Mouse (Mus musculus) olfactory bulb, adult 2 months (tissue): ENCODE data around the gene Plk5. TPM values are rescaled to one million over a fixed set of nuclear protein-coding genes. Genes with fewer than 3 reads are reported as not detected.

Experiments
- H3K27ac ChIP-seq: fragments of 200-500 bp; 2 replicates; pipeline ENCODE4 v1.5.1; 2012; ENCODE audit warnings: low read depth, low read length; ENCODE audit not compliant: insufficient read depth
- H3K4me1 ChIP-seq: fragments of 200-500 bp; 2 replicates; pipeline ENCODE4 v1.6.1; 2012; ENCODE audit warnings: low read length; ENCODE audit not compliant: control insufficient read depth, insufficient read depth
- H3K4me3 ChIP-seq: fragments of 200-500 bp; 2 replicates; pipeline ENCODE4 v1.5.1; 2012; ENCODE audit warnings: mild to moderate bottlenecking, low read depth, low read length, moderate library complexity; ENCODE audit not compliant: insufficient read depth
- CTCF ChIP-seq: fragments of 200-500 bp; IDR thresholded peaks from 2 replicates; pipeline ENCODE4 v1.5.1; 2012; ENCODE audit warnings: low read depth, mild to moderate bottlenecking, low read length, moderate library complexity; ENCODE audit not compliant: insufficient read depth
- POLR2A ChIP-seq: fragments of 200-500 bp; IDR thresholded peaks from 2 replicates; pipeline ENCODE4 v1.6.1; 2012; ENCODE audit warnings: mild to moderate bottlenecking, low read depth, low read length, moderate library complexity; ENCODE audit not compliant: insufficient read depth
- WGBS: fragments of 180-500 bp; shearing (Covaris S2); methylation state at CpG from one replicate; pipeline ENCODE4 v1.1.7; 2018; 5-methylcytosine and 5-hydroxymethylcytosine counted together
- polyA plus RNA-seq: library from polyadenylated mRNA; stranded (reverse); fragments of >200 nt; gene quantifications from 2 replicates; pipeline ENCODE4 v1.2.4, GENCODE M21; 2012; ENCODE audit warnings: low replicate concordance; ENCODE audit not compliant: missing spikeins, insufficient read depth, insufficient read length

The Plk5 gene
- polyA plus RNA-seq, 1 experiment, result not detected

DNA sequence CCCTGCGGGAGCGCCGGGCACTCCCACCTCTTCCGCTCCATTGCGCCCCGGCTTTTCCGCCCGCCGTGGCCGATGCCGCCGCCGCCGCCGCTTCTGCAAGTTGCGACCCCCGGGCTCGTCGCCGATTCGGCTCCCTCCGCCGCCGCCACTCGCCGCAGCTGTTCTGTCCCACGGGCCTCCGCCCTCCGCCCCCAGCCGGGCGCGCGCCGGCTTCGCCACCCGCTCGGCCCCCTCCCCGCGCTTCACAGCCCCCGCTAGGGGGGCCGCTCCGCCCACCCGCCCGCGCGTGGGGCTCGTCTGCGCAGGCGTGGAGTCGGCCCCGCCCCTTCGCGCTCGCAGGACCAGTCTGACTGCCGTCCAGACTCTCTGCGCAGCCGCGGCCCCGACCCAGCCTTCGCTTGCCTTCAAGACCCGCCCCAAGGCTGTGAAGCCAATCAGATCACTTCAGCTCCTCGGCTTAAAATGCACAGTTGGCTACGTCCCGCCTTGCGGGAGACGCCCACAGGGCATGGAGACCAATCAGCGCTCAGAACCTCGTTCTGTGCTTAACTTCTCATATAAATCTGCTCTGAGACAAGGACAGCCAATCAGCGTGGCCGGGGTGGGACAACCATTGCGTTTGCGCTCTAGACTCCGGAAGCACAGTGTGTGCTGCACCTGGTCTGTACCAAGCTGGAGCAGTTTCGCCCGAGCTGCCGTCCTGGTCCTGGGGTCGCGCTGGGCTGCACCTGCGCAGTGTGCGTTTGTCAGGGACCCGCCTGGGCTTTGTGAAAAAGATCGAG is 43.1 kb downstream of the Plk5 start, which contains the start of gene Mbd3:
Mbd3 (minus strand) TSS at position 360 of the 782 bp plus-strand sequence.
- peak; percentile 91 for TF ChIP-seq POLR2A
- TF ChIP-seq CTCF, result no peak
- Histone ChIP-seq H3K27ac (peak within 1 kb of the TSS; percentile 98), H3K4me3 (peak within 1 kb of the TSS; percentile 83), H3K4me1 (peaks cover 26% of the 10 kb centered on the region)
- WGBS, result 1% methylated on average over 79 of the region's 82 CpGs

DNA sequence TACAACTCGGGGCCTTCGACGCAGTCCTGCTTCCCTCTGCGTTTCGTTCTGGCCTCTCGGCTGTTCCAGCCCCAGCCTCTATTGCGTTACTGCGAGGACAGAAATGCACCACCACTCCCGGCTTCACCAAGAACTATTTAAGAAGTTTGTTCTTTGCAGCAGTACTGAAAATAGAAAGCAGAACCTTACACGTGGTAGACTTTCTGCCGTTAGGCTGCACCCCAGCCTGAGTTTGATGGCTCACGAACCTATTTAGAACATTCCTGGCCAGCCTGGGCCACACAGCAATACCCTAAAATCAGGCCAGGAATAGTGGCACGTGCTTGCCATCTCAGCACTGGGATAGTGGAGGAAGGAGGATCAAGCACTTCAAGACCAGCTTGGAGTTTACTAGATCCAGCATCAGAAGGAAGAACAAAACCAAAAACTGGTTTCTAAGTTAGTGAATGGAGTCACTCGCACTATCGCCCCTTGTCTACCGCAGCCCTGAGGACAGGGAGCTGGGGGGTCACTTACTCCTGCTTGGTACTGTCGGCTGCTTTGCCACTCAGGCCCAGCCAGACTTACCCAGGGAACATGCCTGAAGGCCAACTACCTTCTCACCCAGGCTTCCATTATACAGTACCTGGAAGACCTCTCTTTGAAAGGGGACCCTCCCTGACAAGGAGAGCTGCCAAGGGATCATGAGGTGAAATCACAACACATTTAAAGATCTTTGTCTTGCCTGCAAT is 43.9 kb downstream of the Plk5 start:
- WGBS, result 11% methylated on average over 17 of the region's 17 CpGs
- Histone ChIP-seq H3K4me1 (peaks cover 33% of the 10 kb centered on the region), H3K4me3 (peak overlapping the region; percentile 50), H3K27ac (peak overlapping the region; percentile 34)
- TF ChIP-seq CTCF (no peak), POLR2A (no peak; the same call in 1 of the 2 replicates)

GRCm38 (mm10) chr10:80400704-80401161 is 44.5 kb downstream of the Plk5 start:
- 77% methylated on average over 4 of the region's 4 CpGs for WGBS
- Histone ChIP-seq H3K4me1 (peaks cover 39% of the 10 kb centered on the region), H3K4me3 (no peak overlapping the region), H3K27ac (peak overlapping the region; percentile 34; the same call in 1 of the 2 replicates)
- TF ChIP-seq POLR2A, result no peak
- TF ChIP-seq CTCF, result no peak

DNA sequence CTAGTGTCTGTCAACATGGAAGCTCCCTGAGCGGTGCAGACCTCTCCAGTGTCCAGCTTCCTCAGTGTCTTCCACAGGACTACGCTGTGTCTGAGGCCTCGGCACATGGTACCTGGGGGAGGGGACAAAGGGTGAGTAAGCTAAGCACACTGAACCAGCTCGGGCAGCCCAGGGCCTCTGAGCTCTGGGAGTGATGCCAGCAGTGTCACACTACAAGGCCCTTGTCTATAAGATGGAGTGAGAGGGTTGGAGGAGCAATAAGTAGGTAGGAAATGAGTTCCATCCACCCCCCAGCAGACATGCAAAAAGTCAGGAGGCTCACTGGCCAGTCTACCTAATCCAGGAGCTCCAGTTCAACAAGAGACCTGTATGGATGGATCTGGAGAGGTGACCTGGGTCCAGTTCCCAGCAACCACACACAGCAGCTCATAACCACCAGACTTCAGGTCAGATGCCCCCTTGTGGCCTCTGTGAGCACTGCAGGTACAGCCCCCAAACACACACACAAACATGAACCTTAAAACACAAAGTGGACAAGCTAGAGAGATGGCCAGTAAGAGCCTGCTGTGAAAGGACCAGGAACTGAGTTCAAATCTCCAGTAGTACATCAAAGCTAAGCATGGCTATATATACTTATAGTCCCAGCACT is 46.9 kb downstream of the Plk5 start:
- peaks cover 32% of the 10 kb centered on the region for H3K4me1 ChIP-seq
- WGBS, result 86% methylated on average over 4 of the region's 4 CpGs
- no peak overlapping the region for H3K4me3 ChIP-seq
- no peak overlapping the region for H3K27ac ChIP-seq
- TF ChIP-seq CTCF, result 0 out of 2 replicates have a peak, but pooled peaks have one; percentile 13
- no peak for TF ChIP-seq POLR2A

GRCm38 (mm10) chr10:80405481-80406173 is 49.4 kb downstream of the Plk5 start:
- 43% methylated on average over 10 of the region's 10 CpGs for WGBS
- TF ChIP-seq POLR2A, result no peak
- no peak for TF ChIP-seq CTCF
- peaks cover 25% of the 10 kb centered on the region for H3K4me1 ChIP-seq
- H3K27ac ChIP-seq, result no peak overlapping the region
- H3K4me3 ChIP-seq, result peak overlapping the region; percentile 76

GRCm38 (mm10) chr10:80406684-80407501 is 50.6 kb downstream of the Plk5 start, which contains the start of gene Uqcr11:
Gene Uqcr11, minus strand, starts transcription at chr10:80406830.
- H3K4me3 ChIP-seq, result peak within 1 kb of the TSS; percentile 76
- TF ChIP-seq CTCF (no peak), POLR2A (peak; percentile 75)
- H3K27ac ChIP-seq, result peak within 1 kb of the TSS; percentile 79
- 1% methylated on average over 27 of the region's 27 CpGs for WGBS
- H3K4me1 ChIP-seq, result peaks cover 25% of the 10 kb centered on the region

DNA sequence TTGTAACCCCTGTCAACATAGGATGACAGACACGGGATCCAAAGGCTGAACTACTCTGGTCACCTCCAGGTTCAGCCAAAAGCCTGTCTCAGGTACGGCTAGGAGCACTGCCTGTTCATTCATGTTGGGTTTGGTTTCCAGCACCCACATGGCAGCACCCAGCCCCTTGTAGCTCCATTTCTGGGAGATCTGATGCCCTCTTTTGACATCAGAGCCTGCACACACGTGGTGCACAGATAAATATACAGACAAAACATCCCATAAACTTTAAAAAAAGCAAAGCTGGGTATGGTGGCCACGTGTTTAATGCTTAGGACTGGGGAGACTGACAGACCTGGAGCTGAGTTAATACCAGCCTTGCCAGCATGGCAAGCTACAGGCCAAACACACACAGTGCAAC is 51.7 kb downstream of the Plk5 start:
- Histone ChIP-seq H3K4me1 (peaks cover 30% of the 10 kb centered on the region), H3K27ac (no peak overlapping the region), H3K4me3 (no peak overlapping the region)
- WGBS, result 52% methylated on average over 4 of the region's 4 CpGs
- no peak for TF ChIP-seq POLR2A
